Mouse (Mus musculus) liver, embryonic 15.5 days (tissue): ENCODE results near the gene Olfr689. TPM values are rescaled to one million over a fixed set of nuclear protein-coding genes. Genes with fewer than 3 reads are reported as not detected.

ENCODE experiments used
- ATAC-seq: fragments of 200-750 bp; cut with Nextera tagmentation; 2 replicates; pipeline ENCODE4 v1.8.0; 2017; ENCODE audit warnings: moderate number of reproducible peaks, mild to moderate bottlenecking, moderate library complexity; ENCODE audit not compliant: insufficient read depth
- H3K27ac ChIP-seq: fragments of 300-500 bp; sonication (generic); replicated peaks from 2 replicates; pipeline ENCODE4 v1.5.1; 2015; ENCODE audit warnings: mild to moderate bottlenecking, inconsistent platforms
- H3K27me3 ChIP-seq: fragments of 300-500 bp; sonication (generic); 2 replicates; pipeline ENCODE4 v1.6.1; 2015; ENCODE audit warnings: mild to moderate bottlenecking, inconsistent platforms
- H3K36me3 ChIP-seq: fragments of 300-500 bp; sonication (generic); replicated peaks from 2 replicates; pipeline ENCODE4 v1.6.1; 2015; ENCODE audit warnings: moderate library complexity, mild to moderate bottlenecking, inconsistent platforms
- H3K4me1 ChIP-seq: fragments of 300-500 bp; sonication (generic); replicated peaks from 2 replicates; pipeline ENCODE4 v1.6.1; 2015; ENCODE audit warnings: inconsistent platforms
- H3K4me2 ChIP-seq: fragments of 300-500 bp; sonication (generic); 2 replicates; pipeline ENCODE4 v1.6.1; 2015; ENCODE audit warnings: moderate library complexity, mild to moderate bottlenecking, inconsistent platforms
- H3K4me3 ChIP-seq: fragments of 300-500 bp; sonication (generic); replicated peaks from 2 replicates; pipeline ENCODE4 v1.5.1; 2015; ENCODE audit warnings: mild to moderate bottlenecking, inconsistent platforms
- H3K9ac ChIP-seq: fragments of 300-500 bp; sonication (generic); 2 replicates; pipeline ENCODE4 v1.6.1; 2015; ENCODE audit warnings: moderate library complexity, mild to moderate bottlenecking, inconsistent platforms
- H3K9me3 ChIP-seq: fragments of 300-500 bp; sonication (generic); replicated peaks from 2 replicates; pipeline ENCODE4 v1.6.1; 2016; ENCODE audit warnings: inconsistent platforms
- WGBS: fragments of 180-500 bp; shearing (Covaris S2); methylation state at CpG from one replicate; pipeline ENCODE4 v1.1.7; 2015; ENCODE audit warnings: mixed read lengths; ENCODE audit not compliant: insufficient replicate concordance; 5-methylcytosine and 5-hydroxymethylcytosine counted together
- polyA plus RNA-seq: library from polyadenylated mRNA; unstranded; fragments of >200 nt; fragmentation: Nextera tagmentation; extraction: Ambion mirVana; gene quantifications from 2 replicates; pipeline ENCODE4 v1.2.1, GENCODE M21; 2015

Gene Olfr689
- polyA plus RNA-seq, 1 experiment from 2014 or later, result not detected

GRCm38 (mm10) chr7:105367930-105368329 is 57.0 kb downstream of the Olfr689 start, which contains the start of gene Olfr692:
TSS of gene Olfr692 (plus strand) at chr7:105368230.
- Histone ChIP-seq H3K36me3 (0 out of 2 replicates have a peak, but pooled peaks cover 2% of the 10 kb centered on the region), H3K4me1 (no peaks in the 10 kb centered on the region), H3K4me3 (no peak within 1 kb of the TSS), H3K27ac (no peak within 1 kb of the TSS), H3K4me2 (no peak within 1 kb of the TSS), H3K27me3 (no peaks in the 10 kb centered on the region), H3K9ac (no peak within 1 kb of the TSS), H3K9me3 (no peaks in the 10 kb centered on the region)
- ATAC-seq, result no peak
- 56% methylated on average over 1 of the region's 1 CpGs for WGBS

GRCm38 (mm10) chr7:105368521-105368920 is 57.6 kb downstream of the Olfr689 start:
- peaks cover 2% of the 10 kb centered on the region; the same call in 1 of the 2 replicates for H3K4me1 ChIP-seq
- no peak for ATAC-seq
- H3K9me3 ChIP-seq, result no peaks in the 10 kb centered on the region
- H3K27me3 ChIP-seq, result no peaks in the 10 kb centered on the region
- no peak overlapping the region for H3K4me2 ChIP-seq
- WGBS, result 65% methylated on average over 4 of the region's 4 CpGs
- H3K36me3 ChIP-seq, result 0 out of 2 replicates have a peak, but pooled peaks cover 2% of the 10 kb centered on the region
- no peak overlapping the region for H3K9ac ChIP-seq
- H3K4me3 ChIP-seq, result no peak overlapping the region
- H3K27ac ChIP-seq, result no peak overlapping the region

Other genes starting within 250 kb of the Olfr689 start
- not detected in 2 replicates for gene Olfr678, start 246.7 kb upstream of the Olfr689 start, polyA plus RNA-seq
- gene Olfr679, start 230.0 kb upstream of the Olfr689 start, polyA plus RNA-seq, result not detected in 2 replicates
- not detected in 2 replicates for gene Olfr680-ps1, start 218.3 kb upstream of the Olfr689 start, polyA plus RNA-seq
- gene Olfr681, start 194.3 kb upstream of the Olfr689 start, polyA plus RNA-seq, result not detected in 2 replicates
- not detected in 2 replicates for gene Olfr683, start 164.2 kb upstream of the Olfr689 start, polyA plus RNA-seq
- gene Olfr684, start 147.5 kb upstream of the Olfr689 start, polyA plus RNA-seq, result not detected in 2 replicates
- gene Olfr685, start 125.2 kb upstream of the Olfr689 start, polyA plus RNA-seq, result not detected in 2 replicates
- not detected in 2 replicates for gene Olfr686, start 103.7 kb upstream of the Olfr689 start, polyA plus RNA-seq
- gene Olfr688, start 23.1 kb upstream of the Olfr689 start, polyA plus RNA-seq, result not detected in 2 replicates
- gene Olfr690, start 22.9 kb downstream of the Olfr689 start, polyA plus RNA-seq, result not detected in 2 replicates
- not detected in 2 replicates for gene Olfr691, start 31.1 kb downstream of the Olfr689 start, polyA plus RNA-seq
- gene Olfr692, start 57.1 kb downstream of the Olfr689 start, polyA plus RNA-seq, result not detected in 2 replicates
- gene Gm5901, start 63.9 kb downstream of the Olfr689 start, polyA plus RNA-seq, result not detected in 2 replicates
- gene Fam160a2, start 88.9 kb downstream of the Olfr689 start, polyA plus RNA-seq, result 12.6 and 17.6 TPM in 2 replicates
- gene Cnga4, start 93.4 kb downstream of the Olfr689 start, polyA plus RNA-seq, result not detected in 2 replicates
- gene Cckbr, start 114.6 kb downstream of the Olfr689 start, polyA plus RNA-seq, result not detected in 2 replicates
- 5.5 and 5.7 TPM in 2 replicates for gene Cavin3, start 171.1 kb downstream of the Olfr689 start, polyA plus RNA-seq
- gene Smpd1, start 243.2 kb downstream of the Olfr689 start, polyA plus RNA-seq, result 21.9 and 22.0 TPM in 2 replicates